Mouse (Mus musculus): Measurements from ENCODE around the gene Sin3b. TPM values are rescaled to one million over a fixed set of nuclear protein-coding genes. Genes with fewer than 3 reads are reported as not detected.

The Sin3b gene
- polyA plus RNA-seq, 1 experiment from 2014 or later: 208 TPM

GRCm38 (mm10) chr8:72760216-72760615 lies 37.1 kb downstream of the Sin3b start:
- H3K9ac ChIP-seq (replicated peaks; ENCODE audit: low read depth, low read length): no peak overlapping the region
- 90% methylated on average over 3 of the region's 3 CpGs for WGBS
- H3K4me3 ChIP-seq (replicated peaks; ENCODE audit: low read length): no peak overlapping the region
- H3K4me1 ChIP-seq (replicated peaks; ENCODE audit: control insufficient read depth, insufficient read depth, low read length): no peaks in the 10 kb centered on the region
- H3K36me3 ChIP-seq (ENCODE audit: control insufficient read depth, insufficient read depth): peaks cover 27% of the 10 kb centered on the region
- no peaks in the 10 kb centered on the region for H3K9me3 ChIP-seq (ENCODE audit: control insufficient read depth, low read length)
- H3K27ac ChIP-seq (ENCODE audit: low read length): no peak overlapping the region
- no peak for ATAC-seq
- no peak overlapping the region for H3K4me2 ChIP-seq (ENCODE audit: low read length)
- H3K27me3 ChIP-seq (replicated peaks; ENCODE audit: control insufficient read depth, insufficient read depth, low read length): no peaks in the 10 kb centered on the region

GRCm38 (mm10) chr8:72761322-72762051 lies 38.4 kb downstream of the Sin3b start, which contains the start of gene F2rl3:
Gene F2rl3 (plus strand): TSS chr8:72761880.
- H3K9me3 ChIP-seq (ENCODE audit: control insufficient read depth, low read length): no peaks in the 10 kb centered on the region
- 88% methylated on average over 7 of the region's 7 CpGs for WGBS

GRCm38 (mm10) chr8:72762306-72762705 lies 39.2 kb downstream of the Sin3b start:
- ATAC-seq: no peak
- Histone ChIP-seq H3K4me2 (ENCODE audit: low read length) (no peak overlapping the region), H3K4me3 (replicated peaks; ENCODE audit: low read length) (no peak overlapping the region), H3K9ac (replicated peaks; ENCODE audit: low read depth, low read length) (no peak overlapping the region), H3K36me3 (ENCODE audit: control insufficient read depth, insufficient read depth) (peaks cover 11% of the 10 kb centered on the region), H3K27ac (ENCODE audit: low read length) (no peak overlapping the region), H3K27me3 (replicated peaks; ENCODE audit: control insufficient read depth, insufficient read depth, low read length) (no peaks in the 10 kb centered on the region), H3K4me1 (replicated peaks; ENCODE audit: control insufficient read depth, insufficient read depth, low read length) (no peaks in the 10 kb centered on the region), H3K9me3 (ENCODE audit: control insufficient read depth, low read length) (no peaks in the 10 kb centered on the region)
- 84% methylated on average over 12 of the region's 12 CpGs for WGBS

More at GRCm38 (mm10) chr8:72761322-72762051, 38.4 kb downstream of the Sin3b start, which contains the start of gene F2rl3:
- H3K4me2 ChIP-seq (ENCODE audit: low read length): no peak within 1 kb of the TSS
- H3K36me3 ChIP-seq (ENCODE audit: control insufficient read depth, insufficient read depth): peaks cover 18% of the 10 kb centered on the region
- no peaks in the 10 kb centered on the region for H3K4me1 ChIP-seq (replicated peaks; ENCODE audit: control insufficient read depth, insufficient read depth, low read length)
- H3K27ac ChIP-seq (ENCODE audit: low read length): no peak within 1 kb of the TSS
- no peak within 1 kb of the TSS for H3K9ac ChIP-seq (replicated peaks; ENCODE audit: low read depth, low read length)
- H3K4me3 ChIP-seq (replicated peaks; ENCODE audit: low read length): no peak within 1 kb of the TSS
- H3K27me3 ChIP-seq (replicated peaks; ENCODE audit: control insufficient read depth, insufficient read depth, low read length): no peaks in the 10 kb centered on the region
- ATAC-seq: no peak

- Histone ChIP-seq H3K4me2 (ENCODE audit: low read length) (no peak overlapping the region), H3K4me1 (replicated peaks; ENCODE audit: control insufficient read depth, insufficient read depth, low read length) (no peaks in the 10 kb centered on the region), H3K4me3 (replicated peaks; ENCODE audit: low read length) (no peak overlapping the region), H3K9me3 (ENCODE audit: control insufficient read depth, low read length) (no peaks in the 10 kb centered on the region), H3K36me3 (ENCODE audit: control insufficient read depth, insufficient read depth) (no peaks in the 10 kb centered on the region), H3K9ac (replicated peaks; ENCODE audit: low read depth, low read length) (no peak overlapping the region), H3K27me3 (replicated peaks; ENCODE audit: control insufficient read depth, insufficient read depth, low read length) (no peaks in the 10 kb centered on the region), H3K27ac (ENCODE audit: low read length) (no peak overlapping the region)
- no peak for ATAC-seq
- WGBS: 53% methylated on average over 4 of the region's 4 CpGs
Measured at GRCm38 (mm10) chr8:72765696-72766095, 42.6 kb downstream of the Sin3b start.

GRCm38 (mm10) chr8:72766777-72767176 lies 43.7 kb downstream of the Sin3b start:
- Histone ChIP-seq H3K4me2 (ENCODE audit: low read length) (no peak overlapping the region), H3K4me3 (replicated peaks; ENCODE audit: low read length) (no peak overlapping the region), H3K36me3 (ENCODE audit: control insufficient read depth, insufficient read depth) (no peaks in the 10 kb centered on the region), H3K27me3 (replicated peaks; ENCODE audit: control insufficient read depth, insufficient read depth, low read length) (no peaks in the 10 kb centered on the region), H3K9me3 (ENCODE audit: control insufficient read depth, low read length) (no peaks in the 10 kb centered on the region), H3K4me1 (replicated peaks; ENCODE audit: control insufficient read depth, insufficient read depth, low read length) (no peaks in the 10 kb centered on the region), H3K9ac (replicated peaks; ENCODE audit: low read depth, low read length) (no peak overlapping the region), H3K27ac (ENCODE audit: low read length) (no peak overlapping the region)
- 34% methylated on average over 7 of the region's 7 CpGs for WGBS
- ATAC-seq: no peak

- no peak overlapping the region for H3K9ac ChIP-seq (replicated peaks; ENCODE audit: low read depth, low read length)
- WGBS: 96% methylated on average over 1 of the region's 1 CpGs
- no peak overlapping the region for H3K4me3 ChIP-seq (replicated peaks; ENCODE audit: low read length)
- H3K36me3 ChIP-seq (ENCODE audit: control insufficient read depth, insufficient read depth): no peaks in the 10 kb centered on the region
- no peak overlapping the region for H3K4me2 ChIP-seq (ENCODE audit: low read length)
- no peaks in the 10 kb centered on the region for H3K4me1 ChIP-seq (replicated peaks; ENCODE audit: control insufficient read depth, insufficient read depth, low read length)
- H3K27ac ChIP-seq (ENCODE audit: low read length): no peak overlapping the region
- H3K9me3 ChIP-seq (ENCODE audit: control insufficient read depth, low read length): no peaks in the 10 kb centered on the region
- no peaks in the 10 kb centered on the region for H3K27me3 ChIP-seq (replicated peaks; ENCODE audit: control insufficient read depth, insufficient read depth, low read length)
- ATAC-seq: no peak
Measured at GRCm38 (mm10) chr8:72777797-72778196, 54.7 kb downstream of the Sin3b start.

- no peak overlapping the region for H3K4me2 ChIP-seq (ENCODE audit: low read length)
- no peaks in the 10 kb centered on the region for H3K36me3 ChIP-seq (ENCODE audit: control insufficient read depth, insufficient read depth)
- H3K9ac ChIP-seq (replicated peaks; ENCODE audit: low read depth, low read length): no peak overlapping the region
- no peaks in the 10 kb centered on the region for H3K9me3 ChIP-seq (ENCODE audit: control insufficient read depth, low read length)
- no peak overlapping the region for H3K27ac ChIP-seq (ENCODE audit: low read length)
- no peak for ATAC-seq
- no peaks in the 10 kb centered on the region for H3K4me1 ChIP-seq (replicated peaks; ENCODE audit: control insufficient read depth, insufficient read depth, low read length)
- H3K27me3 ChIP-seq (replicated peaks; ENCODE audit: control insufficient read depth, insufficient read depth, low read length): no peaks in the 10 kb centered on the region
- H3K4me3 ChIP-seq (replicated peaks; ENCODE audit: low read length): no peak overlapping the region
- WGBS: 92% methylated on average over 4 of the region's 4 CpGs
Measured at GRCm38 (mm10) chr8:72780644-72781043, 57.6 kb downstream of the Sin3b start.

- no peaks in the 10 kb centered on the region for H3K27me3 ChIP-seq (replicated peaks; ENCODE audit: control insufficient read depth, insufficient read depth, low read length)
- H3K9me3 ChIP-seq (ENCODE audit: control insufficient read depth, low read length): no peaks in the 10 kb centered on the region
- no peaks in the 10 kb centered on the region for H3K36me3 ChIP-seq (ENCODE audit: control insufficient read depth, insufficient read depth)
- no peak for ATAC-seq
- H3K4me2 ChIP-seq (ENCODE audit: low read length): no peak overlapping the region
- H3K9ac ChIP-seq (replicated peaks; ENCODE audit: low read depth, low read length): no peak overlapping the region
- no peak overlapping the region for H3K27ac ChIP-seq (ENCODE audit: low read length)
- no peak overlapping the region for H3K4me3 ChIP-seq (replicated peaks; ENCODE audit: low read length)
- no peaks in the 10 kb centered on the region for H3K4me1 ChIP-seq (replicated peaks; ENCODE audit: control insufficient read depth, insufficient read depth, low read length)
- 90% methylated on average over 2 of the region's 2 CpGs for WGBS
Measured at GRCm38 (mm10) chr8:72801583-72801982, 78.5 kb downstream of the Sin3b start.
